Mouse (Mus musculus) embryonic facial prominence, embryonic 11.5 days (tissue): ENCODE measurements at regions not wholly inside any gene's neighbourhood (a gene's known extent, or its start where the extent isn't known, plus 50 kb on each side); places are given as distances from the start of the nearest gene placed in this dataset.

ENCODE experiments used
- ATAC-seq: fragments of 200-750 bp; cut with Nextera tagmentation; replicated peaks from 2 replicates; pipeline ENCODE4 v1.8.0; 2017; ENCODE audit warnings: low read depth; ENCODE audit not compliant: insufficient number of reproducible peaks, low FRiP score, low TSS enrichment
- DNase-seq: peaks from one replicate; pipeline ENCODE4 v3.0.0-alpha.2; 2015; ENCODE audit warnings: low spot score
- H3K27ac ChIP-seq: fragments of 300-500 bp; sonication (generic); replicated peaks from 2 replicates; pipeline ENCODE4 v1.5.1; 2014; ENCODE audit warnings: mild to moderate bottlenecking, low read depth, low read length, control low read depth
- H3K27me3 ChIP-seq: fragments of 300-500 bp; sonication (generic); 2 replicates; pipeline ENCODE4 v1.6.1; 2014; ENCODE audit warnings: mild to moderate bottlenecking, low read length, moderate library complexity, mixed read lengths; ENCODE audit not compliant: control insufficient read depth, insufficient read depth
- H3K36me3 ChIP-seq: fragments of 300-500 bp; sonication (generic); replicated peaks from 2 replicates; pipeline ENCODE4 v1.6.1; 2014; ENCODE audit warnings: low read depth, mild to moderate bottlenecking, low read length, moderate library complexity, mixed read lengths; ENCODE audit not compliant: control insufficient read depth, insufficient read depth
- H3K4me1 ChIP-seq: fragments of 300-500 bp; sonication (generic); 2 replicates; pipeline ENCODE4 v1.6.1; 2014; ENCODE audit warnings: low read length, mixed read lengths; ENCODE audit not compliant: control insufficient read depth, insufficient read depth
- H3K4me2 ChIP-seq: fragments of 300-500 bp; sonication (generic); 2 replicates; pipeline ENCODE4 v1.6.1; 2014; ENCODE audit warnings: low read depth, mild to moderate bottlenecking, control low read depth, low read length, moderate library complexity
- H3K4me3 ChIP-seq: fragments of 300-500 bp; sonication (generic); 2 replicates; pipeline ENCODE4 v1.5.1; 2014; ENCODE audit warnings: low read depth, low read length, control low read depth
- H3K9ac ChIP-seq: fragments of 300-500 bp; sonication (generic); replicated peaks from 2 replicates; pipeline ENCODE4 v1.6.1; 2014; ENCODE audit warnings: mild to moderate bottlenecking, control low read depth, low read length
- H3K9me3 ChIP-seq: fragments of 300-500 bp; sonication (generic); replicated peaks from 2 replicates; pipeline ENCODE4 v1.6.1; 2016; ENCODE audit warnings: mild to moderate bottlenecking, low read length, inconsistent platforms, mixed read lengths; ENCODE audit not compliant: control insufficient read depth
- WGBS: fragments of 180-500 bp; shearing (Covaris S2); extraction: QIAGEN DNeasy Blood & Tissue Kit; methylation state at CpG from one replicate; pipeline ENCODE4 v1.1.7; 2014; 5-methylcytosine and 5-hydroxymethylcytosine counted together

- Histone ChIP-seq H3K4me1 (no peaks in the 10 kb centered on the region), H3K9me3 (no peaks in the 10 kb centered on the region), H3K4me2 (no peak overlapping the region), H3K36me3 (no peaks in the 10 kb centered on the region), H3K9ac (no peak overlapping the region), H3K4me3 (no peak overlapping the region), H3K27ac (no peak overlapping the region), H3K27me3 (no peaks in the 10 kb centered on the region)
- DNase-seq (no peak), ATAC-seq (no peak)
- 75% methylated on average over 4 of the region's 4 CpGs for WGBS
Measured at GRCm38 (mm10) chr3:106984231-106984630, 51.7 kb upstream of the Kcna3 start.
